Mouse (Mus musculus): ENCODE measurements around the gene Tinagl1. TPM values are rescaled to one million over a fixed set of nuclear protein-coding genes. Genes with fewer than 3 reads are reported as not detected.

Gene Tinagl1
- polyA plus RNA-seq, 1 experiment, result 1.6 TPM

- no peaks in the 10 kb centered on the region for H3K27me3 ChIP-seq (ENCODE audit: control insufficient read depth, insufficient read depth, insufficient read length)
- TF ChIP-seq MYOG (IDR thresholded peaks at IDR 0.05; ENCODE audit: control insufficient read depth in 1 of 3, insufficient read depth in 1 of 3, insufficient read length in 2 of 3, low read depth in 2 of 3), result peak in 1 of 3 experiments; percentile 19
- no peak for TF ChIP-seq E2F4 (IDR thresholded peaks at IDR 0.05; ENCODE audit: insufficient read depth)
- TF ChIP-seq USF1 (IDR thresholded peaks at IDR 0.05; ENCODE audit: low read depth), result no peak
- no peak overlapping the region for H3K4me2 ChIP-seq (ENCODE audit: low read depth)
- no peak overlapping the region for H3K4me3 ChIP-seq
- H3K79me2 ChIP-seq (ENCODE audit: control insufficient read depth, insufficient read depth), result no peaks in the 10 kb centered on the region
- H3ac ChIP-seq (ENCODE audit: control insufficient read depth, insufficient read length), result no peak overlapping the region
- H3K36me3 ChIP-seq (ENCODE audit: control insufficient read depth, insufficient read depth), result no peaks in the 10 kb centered on the region
Measured at GRCm38 (mm10) chr4:130171951-130172765, 2.8 kb downstream of the Tinagl1 start.

- Histone ChIP-seq H3K4me3 (no peak overlapping the region), H3K36me3 (ENCODE audit: control insufficient read depth, insufficient read depth) (no peaks in the 10 kb centered on the region)
Measured at GRCm38 (mm10) chr4:130170362-130170761, 4.6 kb downstream of the Tinagl1 start.

GRCm38 (mm10) chr4:130169411-130169971 lies 5.4 kb downstream of the Tinagl1 start:
- Histone ChIP-seq H3K4me2 (ENCODE audit: low read depth) (no peak overlapping the region), H3K79me2 (ENCODE audit: control insufficient read depth, insufficient read depth) (no peaks in the 10 kb centered on the region), H3K27me3 (ENCODE audit: control insufficient read depth, insufficient read depth, insufficient read length) (no peaks in the 10 kb centered on the region), H3K4me3 (no peak overlapping the region), H3K36me3 (ENCODE audit: control insufficient read depth, insufficient read depth) (no peaks in the 10 kb centered on the region), H3ac (ENCODE audit: control insufficient read depth, insufficient read length) (no peak overlapping the region)
- no peak for TF ChIP-seq CEBPB (IDR thresholded peaks at IDR 0.05; ENCODE audit: insufficient read depth, poor library complexity, severe bottlenecking)
- no peak for TF ChIP-seq POLR2A (IDR thresholded peaks at IDR 0.05; ENCODE audit: insufficient read length, low read depth)
- no peak for TF ChIP-seq TCF3 (IDR thresholded peaks at IDR 0.05; ENCODE audit: insufficient read length, low read depth)
- TF ChIP-seq POLR2AphosphoS2 (IDR thresholded peaks at IDR 0.05; ENCODE audit: insufficient read length, low read depth), result no peak
- TF ChIP-seq MAX (IDR thresholded peaks at IDR 0.05; ENCODE audit: low read depth), result no peak
- TF ChIP-seq TCF12 (IDR thresholded peaks at IDR 0.05; ENCODE audit: insufficient read depth, poor library complexity, severe bottlenecking), result no peak
- no peak for TF ChIP-seq E2F4 (IDR thresholded peaks at IDR 0.05; ENCODE audit: insufficient read depth)
- no peak for TF ChIP-seq SRF (IDR thresholded peaks at IDR 0.05; ENCODE audit: control insufficient read depth, insufficient read length, low read depth)
- no peak for TF ChIP-seq MYOD1 (IDR thresholded peaks at IDR 0.05; ENCODE audit: control insufficient read depth in 1 of 3, insufficient read length in 2 of 3, low read depth in 2 of 3)
- no peak for TF ChIP-seq USF1 (IDR thresholded peaks at IDR 0.05; ENCODE audit: low read depth)
- TF ChIP-seq REST (IDR thresholded peaks at IDR 0.05; ENCODE audit: insufficient read depth, insufficient read length), result no peak
- no peak for TF ChIP-seq MYOG (IDR thresholded peaks at IDR 0.05; ENCODE audit: control insufficient read depth in 1 of 3, insufficient read depth in 1 of 3, insufficient read length in 2 of 3, low read depth in 2 of 3)

More at GRCm38 (mm10) chr4:130170362-130170761, 4.6 kb downstream of the Tinagl1 start:
- no peak overlapping the region for H3K4me2 ChIP-seq (ENCODE audit: low read depth)
- H3ac ChIP-seq (ENCODE audit: control insufficient read depth, insufficient read length), result no peak overlapping the region
- no peaks in the 10 kb centered on the region for H3K27me3 ChIP-seq (ENCODE audit: control insufficient read depth, insufficient read depth, insufficient read length)
- H3K79me2 ChIP-seq (ENCODE audit: control insufficient read depth, insufficient read depth), result no peaks in the 10 kb centered on the region
- TF ChIP-seq TCF3 (IDR thresholded peaks at IDR 0.05; ENCODE audit: insufficient read length, low read depth) (no peak), MYOD1 (IDR thresholded peaks at IDR 0.05; ENCODE audit: control insufficient read depth in 1 of 3, insufficient read length in 2 of 3, low read depth in 2 of 3) (no peak), USF1 (IDR thresholded peaks at IDR 0.05; ENCODE audit: low read depth) (no peak), MAX (IDR thresholded peaks at IDR 0.05; ENCODE audit: low read depth) (no peak), REST (IDR thresholded peaks at IDR 0.05; ENCODE audit: insufficient read depth, insufficient read length) (no peak), MYOG (IDR thresholded peaks at IDR 0.05; ENCODE audit: control insufficient read depth in 1 of 3, insufficient read depth in 1 of 3, insufficient read length in 2 of 3, low read depth in 2 of 3) (no peak), POLR2A (IDR thresholded peaks at IDR 0.05; ENCODE audit: insufficient read length, low read depth) (no peak), TCF12 (IDR thresholded peaks at IDR 0.05; ENCODE audit: insufficient read depth, poor library complexity, severe bottlenecking) (no peak), SRF (IDR thresholded peaks at IDR 0.05; ENCODE audit: control insufficient read depth, insufficient read length, low read depth) (no peak), E2F4 (IDR thresholded peaks at IDR 0.05; ENCODE audit: insufficient read depth) (no peak), CEBPB (IDR thresholded peaks at IDR 0.05; ENCODE audit: insufficient read depth, poor library complexity, severe bottlenecking) (no peak), POLR2AphosphoS2 (IDR thresholded peaks at IDR 0.05; ENCODE audit: insufficient read length, low read depth) (no peak)

GRCm38 (mm10) chr4:130168280-130169183 lies 6.4 kb downstream of the Tinagl1 start:
- H3ac ChIP-seq (ENCODE audit: control insufficient read depth, insufficient read length), result no peak overlapping the region
- no peaks in the 10 kb centered on the region for H3K27me3 ChIP-seq (ENCODE audit: control insufficient read depth, insufficient read depth, insufficient read length)
- H3K36me3 ChIP-seq (ENCODE audit: control insufficient read depth, insufficient read depth), result no peaks in the 10 kb centered on the region
- TF ChIP-seq MYOG (IDR thresholded peaks at IDR 0.05; ENCODE audit: control insufficient read depth in 1 of 3, insufficient read depth in 1 of 3, insufficient read length in 2 of 3, low read depth in 2 of 3) (no peak), MAX (IDR thresholded peaks at IDR 0.05; ENCODE audit: low read depth) (no peak), E2F4 (IDR thresholded peaks at IDR 0.05; ENCODE audit: insufficient read depth) (no peak), MYOD1 (IDR thresholded peaks at IDR 0.05; ENCODE audit: control insufficient read depth in 1 of 3, insufficient read length in 2 of 3, low read depth in 2 of 3) (no peak), TCF3 (IDR thresholded peaks at IDR 0.05; ENCODE audit: insufficient read length, low read depth) (no peak), USF1 (IDR thresholded peaks at IDR 0.05; ENCODE audit: low read depth) (no peak), POLR2AphosphoS2 (IDR thresholded peaks at IDR 0.05; ENCODE audit: insufficient read length, low read depth) (no peak), CEBPB (IDR thresholded peaks at IDR 0.05; ENCODE audit: insufficient read depth, poor library complexity, severe bottlenecking) (no peak), REST (IDR thresholded peaks at IDR 0.05; ENCODE audit: insufficient read depth, insufficient read length) (no peak), POLR2A (IDR thresholded peaks at IDR 0.05; ENCODE audit: insufficient read length, low read depth) (no peak), TCF12 (IDR thresholded peaks at IDR 0.05; ENCODE audit: insufficient read depth, poor library complexity, severe bottlenecking) (no peak), SRF (IDR thresholded peaks at IDR 0.05; ENCODE audit: control insufficient read depth, insufficient read length, low read depth) (no peak)
- peak overlapping the region; percentile 27 for H3K4me2 ChIP-seq (ENCODE audit: low read depth)
- H3K79me2 ChIP-seq (ENCODE audit: control insufficient read depth, insufficient read depth), result no peaks in the 10 kb centered on the region
- no peak overlapping the region for H3K4me3 ChIP-seq
